Mouse (Mus musculus) cerebellum, postnatal 14 days (tissue): Measurements from ENCODE around the gene Dnaic1.
A peak's percentile ranks its signal among the peaks of the same experiment; 100 is the strongest.

ENCODE experiments used
- DNase-seq, 2 experiments: peaks; one replicate each; pipeline ENCODE4 v3.0.0; 2021; ENCODE audit warnings: mixed read lengths in 2 of 2

Dnaic1 gene

DNA sequence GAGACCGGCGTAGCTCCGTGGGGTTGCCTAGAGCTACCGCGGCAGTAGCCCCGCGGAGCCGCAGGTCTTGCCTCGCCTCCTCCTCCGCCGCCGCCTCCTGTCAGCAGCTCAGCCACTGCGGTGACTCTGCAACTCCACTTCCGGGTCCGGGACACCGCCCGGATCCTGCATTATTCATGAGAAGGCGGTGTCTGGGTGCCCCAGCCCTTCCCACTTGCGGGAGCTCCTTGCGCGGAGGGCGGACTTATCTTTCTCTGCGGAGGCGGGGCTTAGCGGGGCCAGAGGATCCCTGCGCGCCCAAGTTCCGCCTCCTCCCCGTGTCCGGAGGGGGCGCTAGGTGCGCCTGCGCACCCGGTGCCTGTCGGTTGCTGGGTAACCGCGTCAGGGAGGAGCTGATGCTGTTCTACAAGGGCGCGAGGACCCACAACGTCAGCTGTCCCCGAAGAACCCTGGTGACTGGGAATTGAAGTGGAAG lies at the start of gene Dnaic1, which contains the start of gene Fam219a:
Dnaic1 (plus strand) TSS at position 365 of the 475 bp plus-strand sequence.
Fam219a (minus strand) TSS at position 128 of the 475 bp plus-strand sequence.
- peak; percentile 98 to 99 for DNase-seq

DNA sequence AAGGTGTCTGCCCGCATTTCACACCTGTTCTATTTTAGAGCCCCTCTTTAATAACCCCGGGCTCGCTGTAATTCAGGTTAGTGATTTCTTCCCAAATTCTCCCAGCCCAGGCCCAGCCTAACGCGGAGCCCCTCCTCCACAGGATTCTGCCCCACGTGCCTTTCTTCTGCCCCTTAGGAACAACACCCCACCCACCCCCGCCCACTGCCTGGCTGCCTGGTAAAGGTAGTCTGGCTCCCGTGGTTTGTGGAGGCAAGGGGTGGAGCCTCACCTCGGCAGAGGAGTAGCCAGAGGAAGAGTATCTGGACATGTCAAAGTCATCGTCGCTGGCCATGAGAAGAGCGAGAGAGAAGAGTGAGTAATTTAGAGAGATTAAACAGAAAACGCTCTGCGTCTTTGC lies 48.9 kb upstream of the Dnaic1 start:
- no peak for DNase-seq

DNA sequence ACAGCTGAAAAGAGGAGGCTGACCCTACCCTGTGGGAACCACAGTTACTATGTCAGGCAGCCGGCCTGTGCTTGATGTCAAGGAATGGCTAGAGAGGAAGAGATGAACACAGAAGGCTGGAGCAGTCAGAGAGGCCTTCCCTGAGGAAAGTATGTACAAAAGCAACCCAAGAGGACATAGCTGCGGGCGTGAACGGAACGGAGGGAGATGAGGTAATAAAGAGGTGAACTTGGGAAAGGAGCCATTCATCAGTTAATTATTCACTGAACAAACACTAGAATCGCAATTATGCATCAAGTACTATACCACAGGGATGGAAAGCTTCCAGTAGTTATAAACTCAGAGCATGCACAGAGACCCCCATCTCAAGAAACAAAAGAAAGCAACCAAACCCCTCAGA lies 47.4 kb upstream of the Dnaic1 start:
- no peak for DNase-seq

DNA sequence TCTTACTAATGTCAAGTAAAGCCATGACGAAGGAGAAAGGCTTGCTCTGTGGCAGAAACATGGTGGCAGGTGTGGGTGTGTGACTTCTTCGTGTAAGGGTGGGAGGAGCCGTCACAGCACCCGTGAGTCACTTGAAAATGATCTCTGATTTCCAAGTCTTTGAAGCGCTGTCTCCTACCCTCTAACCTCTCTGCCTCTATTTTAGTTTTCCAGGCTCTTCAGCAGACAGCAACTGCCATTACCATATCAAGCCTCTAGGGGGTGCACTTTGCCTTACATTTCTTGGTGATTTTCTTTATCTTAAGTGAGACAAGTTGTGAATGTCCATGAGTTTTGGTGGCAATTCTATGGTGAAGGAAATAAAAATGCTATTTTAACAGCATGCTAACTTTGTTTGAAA lies 46.8 kb upstream of the Dnaic1 start:
- DNase-seq: peak; percentile 70 to 72

DNA sequence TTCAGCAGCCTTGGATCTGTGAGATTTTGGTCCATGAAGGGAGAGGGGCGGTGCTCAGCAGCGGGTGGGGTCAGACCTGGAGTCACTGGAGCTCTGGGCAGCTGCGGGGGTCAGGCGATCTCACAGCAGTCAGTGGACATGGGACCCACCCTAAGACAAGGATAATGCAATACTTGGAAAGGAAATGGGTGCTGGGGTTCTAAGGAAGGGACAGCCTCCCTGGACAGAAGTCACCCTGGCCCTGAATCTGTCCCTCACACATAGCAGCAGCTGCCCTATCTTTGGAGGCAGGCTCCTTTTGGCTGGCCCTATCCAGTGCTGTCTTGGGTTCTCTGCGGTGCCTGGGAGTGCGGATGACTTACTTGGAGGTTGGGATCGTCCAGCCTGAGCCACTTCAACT lies 45.7 kb upstream of the Dnaic1 start:
- no peak for DNase-seq

DNA sequence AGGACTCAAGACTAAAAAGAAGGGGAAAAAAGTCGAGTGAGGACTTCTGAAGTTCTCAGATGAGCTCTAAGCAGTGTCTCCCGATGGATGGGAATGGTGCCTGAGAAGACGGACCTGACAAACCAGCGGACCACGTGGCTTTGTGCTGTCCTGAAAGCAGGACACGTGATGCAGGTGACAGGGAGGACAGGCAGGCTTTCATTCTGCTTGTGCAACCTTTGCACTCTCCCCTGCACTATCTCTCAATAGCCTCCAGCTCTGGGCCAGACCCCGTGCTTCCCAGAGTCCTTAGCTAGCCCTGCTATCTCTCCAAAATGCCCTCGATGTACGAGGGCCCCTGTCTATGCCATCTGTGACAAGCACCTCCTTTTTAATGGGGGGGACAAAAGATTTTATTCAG lies 44.7 kb upstream of the Dnaic1 start:
- no peak for DNase-seq

DNA sequence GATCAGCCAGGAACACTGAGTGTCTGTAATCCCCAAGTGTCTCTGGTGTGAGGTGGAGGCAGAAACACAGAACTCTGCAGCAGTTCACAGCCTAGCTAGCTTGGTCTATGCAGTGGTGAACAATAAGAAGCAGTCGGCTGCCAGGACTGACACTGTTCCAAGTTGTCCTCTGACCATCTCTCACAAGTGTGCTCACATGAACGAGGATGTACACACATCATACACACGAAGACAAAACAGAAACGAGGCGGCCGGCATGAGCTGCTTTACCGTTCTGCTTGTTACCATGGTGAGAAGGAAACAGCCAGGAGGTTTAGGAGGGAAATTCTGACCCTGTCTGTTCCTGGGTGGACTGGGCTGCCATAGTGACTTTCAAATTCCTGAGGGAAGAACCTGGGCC lies 43.0 kb upstream of the Dnaic1 start:
- DNase-seq: no peak

DNA sequence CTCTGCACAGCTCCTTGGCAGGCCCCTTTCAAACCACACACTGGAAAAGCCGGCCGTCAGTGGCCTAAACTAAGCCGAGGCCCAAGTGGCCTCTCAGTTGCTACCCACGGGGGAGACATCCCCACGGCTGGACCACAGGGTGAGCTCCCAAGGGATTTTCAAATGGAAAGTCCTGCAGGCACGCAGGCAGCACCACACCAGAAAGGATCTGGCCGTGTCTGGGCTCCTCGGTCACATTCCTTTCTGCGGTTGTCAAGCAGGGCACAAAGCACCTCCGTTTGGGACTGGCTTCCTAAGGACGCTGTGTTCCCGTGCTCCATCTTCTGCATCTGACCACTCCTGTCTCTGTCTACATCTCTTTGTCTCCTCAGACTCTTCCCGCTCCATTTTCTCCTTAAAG lies 42.5 kb upstream of the Dnaic1 start:
- DNase-seq: no peak

DNA sequence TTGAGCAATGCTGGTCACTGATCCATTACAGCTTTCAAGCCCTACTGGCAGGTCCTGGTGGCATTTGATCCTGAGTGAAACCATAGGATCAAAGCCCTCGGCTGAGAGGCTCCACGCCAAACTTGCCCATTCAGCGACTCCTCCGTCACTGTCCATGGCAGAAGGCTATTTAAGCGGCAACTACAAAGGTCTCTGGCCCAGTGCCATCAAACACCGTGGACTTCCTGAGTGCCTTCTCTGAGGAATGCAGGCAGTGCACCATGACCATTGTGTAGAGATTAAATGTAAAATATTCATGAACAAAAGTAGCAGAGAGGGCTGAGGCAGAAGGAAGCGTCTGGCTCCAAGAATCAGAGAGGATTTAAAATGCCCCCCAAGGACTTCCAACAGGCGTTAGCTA lies 41.6 kb upstream of the Dnaic1 start:
- DNase-seq: peak; percentile 81 to 83

DNA sequence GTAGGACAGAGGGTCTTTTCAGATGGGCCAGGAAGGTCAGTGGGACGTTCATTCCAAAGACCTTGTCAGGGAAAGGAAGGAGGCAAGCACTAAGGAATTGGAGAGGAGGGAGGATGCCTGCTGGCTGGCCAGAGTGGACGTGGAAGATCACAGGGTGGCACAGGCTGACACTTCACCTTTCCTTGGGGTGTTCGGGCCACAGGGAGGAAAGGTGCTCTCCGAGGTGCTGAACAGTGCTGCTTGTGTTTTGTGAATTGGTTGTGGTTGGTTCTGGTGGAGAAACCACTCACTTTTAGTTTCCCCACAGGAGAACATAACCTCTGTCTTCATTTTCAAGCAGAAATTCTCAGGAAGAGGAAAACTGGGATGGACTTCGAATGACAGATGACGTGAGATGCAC lies 37.2 kb upstream of the Dnaic1 start:
- DNase-seq: no peak

DNA sequence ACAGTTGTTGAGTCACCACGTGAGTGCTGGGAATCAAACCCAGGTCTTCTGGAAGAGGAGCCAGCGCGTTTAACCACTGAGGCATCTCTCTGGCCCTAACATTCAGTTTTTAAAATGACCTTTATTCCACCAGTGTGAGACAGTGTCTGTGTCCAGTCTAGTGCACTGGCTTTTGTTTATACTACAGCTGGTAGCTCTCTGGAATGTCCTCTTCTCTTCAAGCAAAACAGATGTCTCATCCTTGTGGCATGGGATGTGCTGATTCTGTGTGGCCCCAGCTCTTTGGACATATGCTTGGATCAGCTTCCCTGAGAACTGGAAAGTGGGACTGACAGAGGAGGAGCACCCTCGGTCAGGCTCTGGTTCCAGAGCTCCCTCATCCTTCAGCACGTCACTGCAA lies 34.7 kb upstream of the Dnaic1 start:
- no peak for DNase-seq

DNA sequence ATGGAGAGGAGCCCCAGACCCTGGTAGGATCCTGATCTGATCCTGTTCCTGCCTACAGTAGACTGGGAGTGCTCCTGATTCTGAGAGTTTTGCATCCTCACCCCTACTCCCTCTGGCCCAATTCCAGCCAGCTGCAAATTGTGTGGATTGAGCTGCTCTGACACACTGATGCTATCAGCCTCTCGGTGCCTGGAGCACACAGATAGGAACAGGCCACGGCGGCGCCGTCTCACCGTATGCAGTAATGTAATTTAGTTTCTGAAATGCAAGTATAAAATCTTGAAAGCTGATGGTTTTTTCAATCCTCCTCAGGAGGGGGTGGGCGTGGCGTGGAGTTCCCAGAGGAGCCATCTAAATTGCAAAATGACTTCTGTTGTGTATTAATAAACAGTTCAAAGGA lies 27.4 kb upstream of the Dnaic1 start:
- no peak for DNase-seq

DNA sequence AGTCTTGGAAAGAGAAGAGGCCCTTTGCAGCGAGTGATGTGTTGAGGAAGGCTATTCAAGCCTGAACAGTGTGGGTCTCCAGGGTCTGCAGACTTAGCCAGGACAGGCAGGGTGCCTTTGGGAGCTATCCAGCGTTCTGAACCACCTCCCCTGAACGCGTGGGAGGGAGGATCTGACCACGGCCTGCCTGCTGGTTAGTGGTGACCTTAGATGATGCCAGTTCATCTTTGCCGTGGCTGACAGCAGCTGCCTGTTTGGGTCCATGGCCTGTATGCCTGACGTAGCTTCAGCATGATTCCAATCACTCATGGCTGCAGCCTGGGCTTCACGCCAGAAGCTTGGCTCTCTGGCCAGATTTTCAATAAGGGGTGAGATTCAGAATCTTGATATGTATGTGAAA lies 23.6 kb upstream of the Dnaic1 start:
- DNase-seq: peak; percentile 78 to 80

DNA sequence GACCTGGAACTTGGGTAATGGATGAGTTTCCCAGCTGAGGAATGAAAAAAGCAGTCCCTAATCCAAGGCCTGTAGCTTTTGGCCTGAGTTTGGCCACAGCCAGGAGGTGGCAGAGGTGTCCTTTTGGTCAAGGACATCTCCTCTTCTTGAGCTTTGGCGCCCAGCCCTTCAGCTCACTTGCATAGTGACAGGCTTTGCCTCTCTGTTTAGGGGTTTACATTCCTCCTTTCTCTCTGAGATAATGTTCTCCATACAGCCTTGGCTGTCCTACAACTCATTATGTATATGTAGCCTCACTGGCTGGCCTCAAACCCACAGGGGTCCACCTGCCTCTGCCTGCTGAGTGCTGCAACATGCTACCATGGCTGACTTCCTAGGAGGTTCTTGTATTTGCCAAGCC lies 22.5 kb upstream of the Dnaic1 start:
- peak; percentile 63 to 65 for DNase-seq

DNA sequence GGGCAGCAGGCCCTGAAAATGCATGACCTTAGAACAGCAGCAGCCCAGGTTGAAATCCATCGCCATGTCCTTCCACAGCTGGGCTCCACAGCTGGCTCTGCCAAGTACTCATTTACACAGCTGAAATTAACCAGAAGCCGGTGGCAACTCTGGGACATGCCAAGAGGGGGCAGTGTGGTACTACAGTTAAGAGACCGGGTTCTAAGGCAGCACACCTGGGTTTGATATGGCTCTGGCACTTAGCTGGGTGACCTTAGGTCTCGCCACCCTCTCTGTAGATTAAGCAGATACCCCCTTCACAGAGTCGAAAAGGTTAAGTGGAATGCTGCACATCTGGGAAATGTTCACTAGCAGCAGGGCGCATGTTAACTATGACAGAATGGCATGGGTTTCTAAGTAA lies 17.0 kb upstream of the Dnaic1 start:
- peak; percentile 66 to 77 for DNase-seq

DNA sequence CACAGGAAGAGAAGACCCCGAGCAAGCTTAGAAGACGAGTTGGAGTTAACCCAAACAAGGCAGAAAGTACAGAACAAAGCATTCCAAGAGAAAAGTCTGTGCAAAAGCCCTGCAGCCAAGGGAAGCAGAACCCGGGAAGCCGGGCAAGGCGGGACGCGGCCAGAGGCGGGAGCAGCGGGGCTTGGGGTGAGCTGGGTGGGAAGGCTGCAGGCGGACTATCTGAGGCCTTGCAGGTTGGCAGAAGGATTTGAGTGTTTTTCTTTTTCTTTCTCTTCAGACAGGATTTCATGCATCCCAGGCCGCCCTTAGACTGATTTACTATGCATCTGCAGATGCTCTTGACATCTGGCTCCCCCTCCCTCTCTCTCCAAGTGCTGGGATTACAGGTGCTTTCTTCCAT lies 16.5 kb upstream of the Dnaic1 start:
- DNase-seq: no peak

DNA sequence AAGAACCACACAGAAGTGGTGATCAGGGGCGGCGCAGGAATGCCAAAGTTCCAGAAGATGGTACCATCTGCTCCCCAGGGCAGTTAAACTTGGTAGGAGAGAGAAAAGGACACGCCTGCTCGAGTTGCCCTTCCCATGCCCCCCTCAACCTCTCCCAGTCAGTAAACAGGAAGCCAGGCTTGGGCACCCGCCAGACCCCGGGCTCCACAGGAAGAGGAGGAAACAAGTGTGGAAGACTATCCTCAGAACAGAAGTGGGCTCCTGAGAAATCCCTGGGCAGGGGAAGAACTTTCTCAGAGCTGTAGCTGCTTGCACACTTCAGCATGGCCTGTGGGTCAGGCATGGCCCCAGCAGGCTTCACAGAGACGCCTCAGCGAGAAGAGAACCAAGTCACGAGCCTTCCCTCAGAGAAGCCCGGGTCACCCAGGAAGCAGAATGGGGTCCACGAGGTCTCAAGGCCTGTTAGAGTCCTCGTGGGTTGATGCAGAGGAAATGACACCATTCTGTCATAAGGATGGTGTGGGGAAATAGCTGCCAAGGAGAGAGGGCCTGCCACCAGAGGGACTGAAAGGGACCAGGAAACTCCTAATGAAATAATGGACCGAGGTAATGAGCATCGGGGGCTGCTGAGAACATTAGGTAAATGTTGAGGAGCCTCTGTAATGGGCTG lies 14.4 kb upstream of the Dnaic1 start:
- DNase-seq: peak in 1 of 2 experiments; percentile 52

DNA sequence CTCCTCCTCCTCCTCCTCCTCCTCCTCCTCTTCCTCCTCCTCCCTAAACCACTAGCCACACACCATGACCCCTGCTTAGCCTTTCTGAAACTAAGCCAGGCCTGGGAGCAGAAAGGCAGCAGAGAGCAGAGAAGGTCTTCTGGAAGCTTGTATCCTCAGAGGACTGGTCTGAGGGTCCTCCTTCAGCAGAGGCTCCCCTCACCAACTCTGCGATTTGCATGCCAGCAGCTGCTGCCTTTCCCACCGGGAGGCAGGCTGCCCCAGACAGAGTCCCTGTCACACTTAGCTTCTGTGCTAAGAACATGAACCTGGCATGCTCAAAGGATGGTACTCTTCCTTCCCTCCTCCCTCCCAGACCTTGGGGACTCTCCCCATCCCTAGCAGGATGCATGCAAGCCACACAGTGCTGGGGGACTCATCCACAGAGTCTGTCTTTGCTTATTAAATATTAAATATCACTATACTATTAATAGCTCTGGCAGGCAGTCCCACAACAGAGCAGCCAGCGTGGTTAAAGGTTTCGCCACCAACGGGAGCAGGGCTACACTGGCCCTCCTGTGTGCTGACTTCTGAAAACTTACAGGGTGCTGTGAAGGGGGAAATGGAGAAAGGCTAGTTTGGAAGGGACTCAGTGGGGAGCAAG lies 13.1 kb upstream of the Dnaic1 start:
- no peak for DNase-seq

DNA sequence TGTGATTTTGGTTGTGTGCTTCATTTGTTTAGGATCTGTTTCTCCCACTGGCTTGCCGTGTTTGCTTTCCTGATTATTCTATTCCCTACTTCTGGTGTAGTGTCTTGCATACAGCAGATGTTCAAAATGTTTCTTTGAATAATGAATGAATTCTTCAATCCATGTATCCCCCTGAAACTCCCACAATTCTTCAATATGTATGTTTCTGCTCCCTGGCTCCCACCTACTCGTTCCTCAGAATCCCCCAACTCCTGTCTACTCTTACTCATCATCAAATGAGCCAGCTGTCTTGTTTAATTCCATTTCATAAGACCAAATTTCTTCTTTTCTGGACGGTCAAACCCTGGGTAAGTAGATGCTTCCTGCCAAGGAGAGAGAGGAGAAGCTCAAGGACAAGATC lies 12.5 kb upstream of the Dnaic1 start:
- DNase-seq: no peak

DNA sequence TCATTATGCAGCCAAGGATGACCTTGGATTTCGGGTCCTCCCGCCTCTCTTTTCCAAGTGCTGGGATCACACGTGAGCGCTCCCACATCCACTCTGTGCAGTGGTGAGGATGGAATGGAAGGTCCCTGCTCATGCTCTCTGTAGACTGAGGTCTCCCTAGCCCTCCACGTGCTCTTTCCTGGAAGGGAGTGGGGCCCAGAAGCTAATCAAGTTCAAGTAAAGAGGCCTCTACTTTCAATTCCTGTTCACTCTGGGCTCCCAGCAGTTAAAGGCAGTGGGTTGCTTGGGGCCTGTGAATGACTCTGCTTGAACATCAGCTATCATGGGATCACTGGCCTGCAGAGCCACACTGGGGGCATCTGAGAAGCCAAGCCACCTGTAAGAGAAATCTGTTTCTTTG lies 6.3 kb upstream of the Dnaic1 start:
- no peak for DNase-seq

DNA sequence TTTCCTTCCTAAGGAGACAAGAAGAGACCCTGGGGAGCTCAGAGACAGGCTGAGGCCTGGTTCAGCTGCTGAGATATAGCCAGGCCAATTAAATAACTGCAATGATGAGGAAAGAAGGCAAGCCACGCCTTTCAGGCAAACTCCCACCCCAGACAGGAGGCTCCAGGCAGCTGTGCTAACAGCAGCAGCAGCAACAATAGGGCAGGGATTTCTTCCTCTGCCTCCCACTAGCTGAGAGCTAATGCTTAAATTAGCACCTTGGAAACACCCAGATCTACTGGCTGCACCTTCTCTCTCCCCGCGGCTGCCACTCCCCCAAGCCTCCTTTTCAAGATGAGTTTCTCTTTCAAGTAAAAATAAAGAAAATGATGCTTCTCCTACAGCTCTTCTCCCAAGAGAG lies 3.5 kb upstream of the Dnaic1 start:
- DNase-seq: no peak

DNA sequence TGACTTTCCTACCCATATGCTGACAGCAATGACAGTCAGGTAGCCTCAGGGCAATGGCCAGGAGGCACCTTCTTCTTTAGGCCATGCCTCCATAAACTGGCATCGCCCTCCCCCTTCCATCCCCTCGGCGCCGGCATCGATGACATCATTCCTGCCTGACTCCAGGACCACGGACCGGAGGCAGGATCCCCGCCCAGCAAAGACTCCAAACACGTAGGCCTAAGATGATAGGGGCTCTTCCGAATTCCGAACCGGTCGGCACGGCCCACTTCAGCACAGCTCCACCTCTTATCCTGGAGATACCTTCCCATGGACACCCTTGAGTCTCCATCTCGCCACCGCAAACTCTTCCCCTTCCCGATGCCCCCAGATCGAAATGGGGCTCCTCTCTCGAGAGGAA lies 1.3 kb upstream of the Dnaic1 start:
- peak; percentile 75 to 82 for DNase-seq

DNA sequence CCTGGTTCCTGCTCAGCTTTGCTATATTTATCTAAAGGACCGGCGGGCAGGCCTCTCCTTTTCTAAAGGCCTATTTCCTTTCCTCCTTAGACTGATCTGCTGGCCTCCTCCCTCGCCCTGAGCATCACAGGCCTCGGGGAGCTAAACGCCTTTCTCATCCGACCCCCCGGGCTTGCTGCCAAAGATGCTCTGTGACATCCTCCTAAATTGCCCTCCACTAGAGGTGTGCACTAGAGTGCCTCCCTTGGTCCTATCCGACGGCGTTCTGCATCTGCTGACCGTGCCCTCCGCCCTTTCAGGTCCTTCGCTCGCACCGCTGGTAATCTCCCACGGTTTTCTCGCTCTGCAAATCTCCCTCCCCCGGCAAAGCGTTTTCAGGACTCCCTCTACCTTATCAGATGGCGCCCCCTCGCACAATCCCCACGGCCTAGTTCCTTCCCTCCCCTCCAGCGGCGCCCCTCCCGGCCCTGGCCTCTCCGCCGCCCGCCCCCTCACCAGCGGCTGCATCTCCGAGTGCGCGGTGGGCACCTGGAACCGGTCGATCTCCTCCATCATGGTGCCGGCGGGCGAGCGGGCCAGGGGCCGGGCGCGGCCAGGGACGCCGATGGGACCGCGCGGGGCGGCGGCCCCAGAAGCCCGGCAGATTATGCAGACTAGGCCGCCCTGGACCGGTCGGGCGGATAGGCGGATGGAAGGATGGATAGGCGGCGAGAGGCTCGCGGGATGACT lies 729 bp upstream of the Dnaic1 start:
- DNase-seq: peak; percentile 76 to 86

DNA sequence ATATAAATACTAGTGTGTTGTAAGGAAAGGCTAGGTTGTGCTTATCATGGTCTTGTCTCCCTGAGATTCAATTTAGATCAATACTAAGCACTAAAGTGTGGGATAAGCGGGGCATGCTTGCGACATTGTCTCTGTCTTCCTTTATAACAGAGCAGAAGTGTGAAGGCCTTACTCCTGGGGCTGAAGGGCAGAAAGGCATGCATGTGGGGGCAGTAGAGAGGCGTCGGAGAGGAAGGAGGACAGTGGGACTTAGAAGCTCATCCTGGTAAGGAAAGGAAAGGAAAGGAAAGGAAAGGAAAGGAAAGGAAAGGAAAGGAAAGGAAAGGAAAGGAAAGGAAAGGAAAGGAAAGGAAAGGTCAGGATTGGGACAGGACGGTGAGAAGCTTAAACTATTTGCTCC lies 1.9 kb downstream of the Dnaic1 start:
- peak in 1 of 2 experiments; percentile 46 for DNase-seq
